Mouse (Mus musculus): ENCODE data around the gene Rybp.

The Rybp gene

GRCm38 (mm10) chr6:100220917-100221560, 66.2 kb downstream of the Rybp start:
- in situ Hi-C loops (cut with MboI, MseI): no loop called here

DNA sequence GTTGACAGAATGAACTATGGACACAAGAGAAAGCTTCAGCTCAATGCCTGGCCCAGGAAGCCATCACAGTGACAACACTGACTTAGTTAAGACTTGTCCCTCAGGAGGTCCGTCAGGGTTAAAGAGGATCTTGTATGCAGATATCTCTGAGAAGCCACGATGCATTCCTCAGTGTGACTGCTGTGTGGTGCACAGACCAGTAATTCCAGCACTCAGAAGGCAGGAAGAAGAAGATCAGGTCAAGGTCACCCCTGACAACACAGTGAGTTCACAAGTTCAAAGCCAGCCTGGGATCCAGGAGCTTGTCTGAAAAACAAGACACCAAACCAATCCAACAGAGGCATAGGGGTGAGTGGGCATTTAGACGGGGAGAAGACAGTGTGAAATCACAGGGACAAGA, 67.3 kb downstream of the Rybp start:
- in situ Hi-C loops (cut with MboI, MseI): no loop called here

- in situ Hi-C loops (cut with MboI, MseI): no loop called here
Observed at GRCm38 (mm10) chr6:100218541-100219341, 68.5 kb downstream of the Rybp start.

DNA sequence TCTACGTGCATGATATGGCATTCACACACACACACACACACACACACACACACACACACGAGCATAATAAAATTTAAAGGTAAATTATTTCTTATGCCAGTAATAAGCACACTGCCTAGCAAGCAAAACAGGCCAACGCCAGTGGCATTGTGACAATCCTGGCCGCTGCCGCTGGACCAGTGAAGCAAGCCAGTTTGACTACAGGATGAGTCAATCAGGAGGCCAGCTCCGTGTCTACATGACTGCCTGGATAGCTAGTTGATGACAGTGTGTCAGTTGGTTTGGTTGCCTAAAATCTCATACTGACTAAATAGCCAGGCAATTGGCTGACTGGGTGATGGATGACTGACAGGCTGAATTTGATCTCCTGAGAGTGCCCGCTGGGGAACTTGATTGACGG, 69.8 kb downstream of the Rybp start:
- in situ Hi-C loops (cut with MboI, MseI): no loop called here

DNA sequence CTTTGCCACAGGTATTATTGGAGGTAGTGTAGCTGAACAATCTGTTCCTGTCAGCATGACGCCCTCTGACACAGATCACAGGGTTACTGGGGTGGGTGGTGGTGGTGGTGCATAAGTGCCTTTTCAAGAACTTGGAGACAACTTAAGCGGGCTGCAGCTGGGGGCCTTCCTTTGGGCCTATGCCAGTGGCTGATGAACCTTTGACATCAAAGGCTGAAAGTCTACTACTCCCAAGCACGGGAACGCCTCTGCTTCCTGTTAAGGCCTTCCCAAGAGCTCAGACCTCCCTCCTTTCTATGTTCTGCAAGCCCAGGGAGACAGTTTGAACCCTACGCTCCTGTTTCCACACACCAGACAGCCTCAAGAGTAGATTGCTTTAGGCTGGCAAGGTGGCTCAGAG, 70.3 kb downstream of the Rybp start:
- in situ Hi-C loops (cut with MboI, MseI): no loop called here

GRCm38 (mm10) chr6:100215809-100216208, 71.5 kb downstream of the Rybp start:
- in situ Hi-C loops (cut with MboI, MseI): no loop called here

DNA sequence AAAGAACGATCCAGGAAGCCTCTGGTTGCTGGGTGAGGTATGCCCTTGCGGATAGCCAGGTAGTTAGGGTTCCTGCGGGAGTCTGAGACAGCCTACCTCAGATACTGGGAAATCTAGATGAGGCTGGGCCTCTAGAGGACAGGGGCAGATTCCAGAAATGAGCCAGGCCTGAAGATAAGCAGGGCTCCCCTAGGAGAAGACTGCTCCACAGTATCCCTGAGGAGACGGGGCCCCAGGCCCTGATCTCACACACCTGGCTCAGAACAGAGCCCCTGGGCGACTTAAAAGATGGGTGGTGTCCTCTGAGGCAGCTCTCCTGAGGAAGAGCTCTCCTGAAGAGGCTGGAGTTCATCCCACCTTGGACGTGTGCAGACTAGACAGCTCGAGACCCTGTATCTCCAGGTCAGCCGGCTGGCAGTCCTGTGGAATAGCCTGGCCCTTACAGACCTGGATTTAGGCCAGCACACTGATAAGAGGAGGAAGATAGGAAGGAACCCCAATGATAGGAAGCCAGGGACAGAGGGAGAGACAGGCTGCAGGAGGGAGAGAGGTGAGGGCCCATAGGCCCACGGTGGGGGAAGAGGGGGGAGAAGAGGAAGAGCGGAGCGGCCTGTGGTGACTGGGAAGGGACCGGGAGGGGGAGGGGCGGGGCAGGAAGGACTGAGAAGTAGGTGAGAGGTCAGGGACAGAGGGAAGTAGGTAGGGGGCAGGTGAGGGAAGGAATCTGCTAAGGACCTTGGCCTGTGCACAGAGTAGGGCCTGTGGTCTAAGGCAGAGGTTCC, 73.0 kb downstream of the Rybp start:
- in situ Hi-C loops (cut with MboI, MseI): no loop called here

DNA sequence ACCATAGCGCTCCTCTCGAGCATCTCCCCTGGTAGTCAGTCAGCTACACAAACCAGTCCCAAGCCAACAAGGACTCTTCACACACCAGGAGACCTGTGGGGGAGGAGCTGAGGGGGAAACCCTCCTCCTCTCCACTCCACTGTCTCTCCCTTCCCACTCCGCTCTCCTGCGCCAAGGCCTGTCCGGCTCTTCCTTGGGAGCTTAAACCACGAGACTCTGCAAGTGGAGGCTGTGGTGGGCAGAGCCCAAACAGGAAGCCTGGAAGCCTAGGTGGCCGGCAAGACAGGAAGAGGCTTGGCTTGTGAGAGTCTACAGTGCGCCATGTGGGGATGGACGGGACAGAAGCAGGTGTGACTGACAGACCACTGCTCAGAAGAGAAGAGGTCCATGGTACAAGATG, 73.7 kb downstream of the Rybp start:
- in situ Hi-C loops (cut with MboI, MseI): no loop called here

DNA sequence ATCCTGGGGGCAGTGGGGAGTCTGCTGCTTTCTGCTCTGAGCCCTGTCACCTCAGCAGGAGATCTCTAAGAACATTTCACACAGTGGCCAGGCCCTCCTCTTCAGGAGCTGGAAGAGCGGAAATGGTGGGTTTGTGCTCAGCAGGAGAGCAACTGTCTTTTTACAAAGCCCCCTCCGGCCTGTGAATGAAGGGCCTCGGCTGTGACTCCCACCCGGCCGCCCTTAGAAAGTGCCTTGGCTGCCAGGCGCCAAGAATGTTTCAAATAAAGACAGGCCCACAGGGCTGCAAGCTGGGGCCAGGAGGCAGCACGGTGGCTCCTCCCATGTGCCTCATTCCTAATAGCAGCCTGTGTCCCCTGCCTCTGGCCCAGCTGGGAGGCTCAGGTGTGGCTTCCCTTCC, 74.5 kb downstream of the Rybp start:
- in situ Hi-C loops (cut with MboI, MseI): no loop called here

- in situ Hi-C loops (cut with MboI, MseI): no loop called here
Observed at GRCm38 (mm10) chr6:100211646-100212045, 75.6 kb downstream of the Rybp start.

- in situ Hi-C loops (cut with MboI, MseI): no loop called here
Observed at GRCm38 (mm10) chr6:100210517-100210916, 76.8 kb downstream of the Rybp start.

GRCm38 (mm10) chr6:100206741-100207275, 80.5 kb downstream of the Rybp start:
- in situ Hi-C loops (cut with MboI, MseI): no loop called here

DNA sequence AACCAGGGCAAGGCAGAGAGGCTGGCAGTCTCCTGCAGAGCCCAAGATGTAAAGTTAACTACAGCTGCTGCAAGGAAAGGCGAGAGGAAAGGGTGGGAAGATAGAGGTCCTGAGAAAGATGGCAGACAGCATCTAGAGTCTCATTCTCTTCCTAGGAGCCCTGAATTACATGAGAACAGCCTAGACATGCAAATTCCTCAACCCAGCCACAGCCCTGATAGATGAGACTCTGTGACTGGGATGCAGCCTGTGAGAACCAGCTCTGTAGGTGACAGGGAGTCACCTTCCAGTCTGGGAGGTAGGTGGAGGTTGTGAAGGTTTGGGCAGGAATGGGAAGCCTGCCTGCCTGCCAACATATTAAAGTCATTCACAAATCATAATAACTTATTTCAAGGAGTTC, 81.0 kb downstream of the Rybp start:
- in situ Hi-C loops (cut with MboI, MseI): no loop called here

- in situ Hi-C loops (cut with MboI, MseI): no loop called here
Observed at GRCm38 (mm10) chr6:100204436-100204835, 82.8 kb downstream of the Rybp start.

GRCm38 (mm10) chr6:100203492-100203891, 83.8 kb downstream of the Rybp start:
- in situ Hi-C loops (cut with MboI, MseI): no loop called here

DNA sequence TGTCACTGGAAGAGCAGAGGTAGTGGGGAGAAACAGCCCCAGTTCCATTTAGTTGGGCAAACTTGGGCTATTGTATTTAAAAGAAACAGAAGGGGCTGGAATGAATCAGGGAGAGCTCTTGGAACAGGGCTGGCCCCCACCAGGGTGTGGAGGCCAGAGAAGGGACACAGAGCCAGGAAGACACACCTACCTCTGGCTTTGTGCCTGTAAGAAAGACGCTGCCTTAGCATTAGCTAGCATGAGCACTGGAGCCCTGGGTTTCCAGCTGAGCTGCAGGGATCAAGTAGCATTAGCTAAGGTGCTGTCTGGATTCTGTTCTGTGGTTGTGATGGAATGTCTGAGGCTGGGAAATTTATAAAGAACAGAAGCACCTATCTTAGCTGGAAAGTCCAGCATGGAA, 85.2 kb downstream of the Rybp start:
- in situ Hi-C loops (cut with MboI, MseI): no loop called here

GRCm38 (mm10) chr6:100197102-100197501, 90.2 kb downstream of the Rybp start:
- in situ Hi-C loops (cut with MboI, MseI): no loop called here

- in situ Hi-C loops (cut with MboI, MseI): no loop called here
Observed at GRCm38 (mm10) chr6:100195870-100196409, 91.3 kb downstream of the Rybp start.

DNA sequence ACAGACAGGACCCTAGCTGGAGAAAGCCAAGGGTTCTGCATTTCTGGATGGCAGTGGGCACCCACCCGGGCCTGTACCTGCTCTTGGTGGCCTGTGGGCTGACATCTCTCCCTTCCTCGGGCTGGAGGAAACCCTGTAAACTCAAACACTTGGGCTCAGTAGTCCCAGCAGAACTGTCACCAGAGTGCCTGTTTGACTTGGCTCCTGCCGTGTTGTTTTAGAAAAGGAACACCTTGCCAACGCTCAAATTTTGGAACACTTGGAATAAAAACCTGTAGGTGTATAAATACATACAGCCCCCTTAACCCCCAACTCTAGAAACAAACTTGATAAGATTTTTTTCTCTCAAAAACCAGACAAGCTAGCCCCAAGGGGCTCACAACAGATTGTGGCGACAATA, 92.2 kb downstream of the Rybp start:
- in situ Hi-C loops (cut with MboI, MseI): no loop called here

DNA sequence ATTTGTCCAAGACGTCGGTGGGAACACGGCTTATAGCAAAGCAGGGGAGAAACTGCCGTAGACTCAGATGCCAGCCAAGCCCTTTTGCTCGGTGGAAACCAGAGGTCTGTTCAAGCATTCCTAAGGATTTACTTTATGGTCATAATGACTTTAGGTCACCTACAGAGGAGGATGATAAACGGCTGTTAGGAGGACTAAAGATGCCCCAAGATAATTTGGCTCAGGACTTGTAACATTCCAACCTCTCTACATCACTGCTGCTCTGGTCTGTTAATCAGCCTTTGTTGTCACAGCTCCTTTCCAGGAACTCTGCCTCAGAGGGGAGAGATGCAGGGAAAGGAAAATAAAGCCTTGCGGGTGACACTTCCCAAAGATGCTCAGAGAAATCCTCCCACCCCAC, 93.5 kb downstream of the Rybp start:
- in situ Hi-C loops (cut with MboI, MseI): no loop called here

- in situ Hi-C loops (cut with MboI, MseI): no loop called here
Observed at GRCm38 (mm10) chr6:100192691-100193229, 94.5 kb downstream of the Rybp start.

Measured in T-helper 2 cell (primary cell).